8 mouse cellular contexts compared by ENCODE assay signal in the genomic region with DNA sequence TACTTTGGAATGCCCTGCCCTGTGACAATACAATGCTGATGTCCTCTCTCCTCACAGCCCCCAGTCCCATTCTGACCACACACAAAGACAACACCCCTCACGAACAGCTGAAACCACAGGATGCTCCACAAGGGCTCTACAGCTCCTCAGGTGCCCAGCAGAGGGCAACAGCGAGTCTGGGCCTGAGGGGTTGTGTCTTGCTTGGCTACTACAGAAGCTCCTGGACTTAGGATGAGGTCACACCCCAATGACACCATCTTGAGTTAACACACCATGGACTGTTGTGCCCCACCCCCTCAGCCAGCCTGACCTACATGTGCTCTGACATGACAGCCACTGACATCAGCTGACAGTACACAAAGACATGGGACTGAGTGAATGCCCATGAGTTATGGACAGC. TPM values are rescaled to one million over a fixed set of nuclear protein-coding genes. Genes with fewer than 3 reads are reported as not detected.
DNase-seq lines count a peak whose midpoint lies in the region; ATAC-seq and TF ChIP-seq lines count a peak whose summit lies in the region.

No protein-coding gene starts in this region.

- peak; percentile 74 for TF ChIP-seq CTCF in bone marrow macrophage, adult 2 months (IDR thresholded peaks at IDR 0.05; ENCODE audit: low read depth, low read length)
- TF ChIP-seq CTCF in lung, postnatal 0 days (IDR thresholded peaks at IDR 0.05), result peak; percentile 89

- no peaks in the 10 kb centered on the region for H3K4me1 ChIP-seq in bone marrow macrophage, adult 2 months (ENCODE audit: control insufficient read depth, insufficient read depth, low read length)
- no peaks in the 10 kb centered on the region for H3K4me1 ChIP-seq in lung, postnatal 0 days (ENCODE audit: insufficient read depth, low read depth, low read length)

- H3K36me3 ChIP-seq in lung, postnatal 0 days (ENCODE audit: insufficient read depth, low read length), result no peaks in the 10 kb centered on the region

- TF ChIP-seq POLR2A in bone marrow macrophage, adult 2 months (IDR thresholded peaks at IDR 0.05; ENCODE audit: borderline replicate concordance, low read depth, low read length), result no peak

- H3K9me3 ChIP-seq in lung, postnatal 0 days (ENCODE audit: low read length), result no peaks in the 10 kb centered on the region

- no peak overlapping the region for H3K4me3 ChIP-seq in bone marrow macrophage, adult 2 months (ENCODE audit: insufficient read depth, low read length)
- H3K4me3 ChIP-seq in lung, postnatal 0 days (ENCODE audit: low read depth, low read length), result no peak overlapping the region

- 53% methylated on average over 2 of the region's 2 CpGs for WGBS in lung, postnatal 0 days

- no peak overlapping the region for H3K4me2 ChIP-seq in lung, postnatal 0 days (replicated peaks; ENCODE audit: low read depth, low read length)

- DNase-seq in adrenal gland, adult (ENCODE audit: inconsistent age in 2 of 2, low spot score in 1 of 2), result peak; percentile 40 to 79
- DNase-seq in adrenal gland, postnatal 4 days (ENCODE audit: low spot score in 2 of 2), result no peak
- peak; percentile 65 for DNase-seq in B cell, adult 2 months
- DNase-seq in kidney, adult 18-20 months, result peak; percentile 53
- DNase-seq in lung, postnatal 0 days (ENCODE audit: low spot score), result peak; percentile 52
- peak; percentile 16 to 63 for DNase-seq in spleen, adult 18-20 months

- no peak overlapping the region for H3K9ac ChIP-seq in lung, postnatal 0 days (replicated peaks; ENCODE audit: low read depth)

- H3K27me3 ChIP-seq in lung, postnatal 0 days (replicated peaks; ENCODE audit: insufficient read depth, low read length), result no peaks in the 10 kb centered on the region

- peak; percentile 71 for ATAC-seq in erythroblast, adult 5-6 weeks (replicated peaks; ENCODE audit: low FRiP score, poor library complexity, severe bottlenecking)
- peak; percentile 43 for ATAC-seq in lung, postnatal 0 days

- TF ChIP-seq EP300 in lung, postnatal 0 days (IDR thresholded peaks at IDR 0.05), result no peak

- H3K27ac ChIP-seq in bone marrow macrophage, adult 2 months (ENCODE audit: insufficient read depth, low read depth, low read length), result no peak overlapping the region
- H3K27ac ChIP-seq in lung, postnatal 0 days (ENCODE audit: low read length), result no peak overlapping the region

RNA-seq across cellular contexts. Expression of a gene that starts 56.9 kb away (rescaled TPM):
- total RNA-seq in adrenal gland, postnatal 4 days (2021), result 10 to 100 TPM; 17.0 to 24.6 TPM
- 1.2 and 1.6 TPM in 2 replicates for polyA plus RNA-seq in bone marrow macrophage, adult 2 months (2012; ENCODE audit: insufficient read depth, insufficient read length, missing spikeins)
- total RNA-seq in erythroblast, adult 5-6 weeks (2015; ENCODE audit: low replicate concordance), result 45.3 and 64.8 TPM in 2 replicates
- 56.8 and 60.8 TPM in 2 replicates for total RNA-seq in erythroblast, adult 5-6 weeks (2017; ENCODE audit: low replicate concordance)
- polyA plus RNA-seq in lung, postnatal 0 days (2015; fragmentation: Nextera tagmentation; extraction: Ambion mirVana), result 5.8 and 7.0 TPM in 2 replicates

Comparison
In these comparisons a context has a peak if more than half of its experiments do, and no peak if none do; other contexts are left out.
1. DNase-seq: peak in adrenal gland, adult (2 of 2), B cell, adult 2 months (2 of 2), kidney, adult 18-20 months (single experiment), lung, postnatal 0 days (single experiment) and spleen, adult 18-20 months (2 of 2); none in adrenal gland, postnatal 4 days (0 of 2).